Mouse (Mus musculus) olfactory bulb, adult 2 months (tissue): ENCODE data around the gene Steap2.

ENCODE experiments used
- CTCF ChIP-seq: fragments of 200-500 bp; IDR thresholded peaks from 2 replicates; pipeline ENCODE4 v1.5.1; 2012; ENCODE audit warnings: low read depth, mild to moderate bottlenecking, low read length, moderate library complexity; ENCODE audit not compliant: insufficient read depth
- POLR2A ChIP-seq: fragments of 200-500 bp; IDR thresholded peaks from 2 replicates; pipeline ENCODE4 v1.6.1; 2012; ENCODE audit warnings: mild to moderate bottlenecking, low read depth, low read length, moderate library complexity; ENCODE audit not compliant: insufficient read depth

DNA sequence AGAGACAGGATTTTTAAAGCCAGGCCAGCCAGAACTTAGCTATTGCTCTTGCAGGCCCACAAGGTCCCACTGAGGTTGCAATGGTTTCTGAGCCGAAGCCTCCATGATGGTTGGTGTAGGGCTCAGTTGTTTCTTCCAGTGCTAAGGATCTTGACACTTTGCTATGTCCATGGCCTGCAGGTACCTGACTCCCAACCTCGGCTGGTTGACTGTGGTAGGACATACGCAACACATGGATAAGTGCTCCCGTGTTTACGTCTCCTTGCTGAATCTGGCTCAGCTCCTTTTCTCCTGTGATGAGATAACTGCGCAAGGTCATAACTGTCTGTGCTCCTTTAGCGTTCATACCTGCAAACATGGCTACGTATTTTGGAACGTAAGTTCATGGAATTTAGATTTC is 40.1 kb upstream of the Steap2 start:
- TF ChIP-seq CTCF (no peak), POLR2A (no peak)
